Mouse (Mus musculus): ENCODE data around the gene Ilf3.

- TF ChIP-seq EP300 (IDR thresholded peaks at IDR 0.05; ENCODE audit: insufficient read depth, low read depth, low read length) (no peak), CTCF (IDR thresholded peaks at IDR 0.05) (no peak), POLR2A (IDR thresholded peaks at IDR 0.05; ENCODE audit: insufficient read depth, low read depth, low read length) (peak; percentile 55; the same call in 1 of the 2 replicates)
Measured at GRCm38 (mm10) chr9:21337652-21338051, 30.0 kb upstream of the Ilf3 start.

All from heart, adult 2 months (tissue).